Mouse (Mus musculus): Measurements from ENCODE around the gene 4930453N24Rik.

- TF ChIP-seq CEBPB (IDR thresholded peaks at IDR 0.05; ENCODE audit: low read depth) (no peak), CTCF (IDR thresholded peaks at IDR 0.05; ENCODE audit: control insufficient read depth, insufficient read depth, insufficient read length) (no peak), MAX (IDR thresholded peaks at IDR 0.05) (no peak), MYOG (IDR thresholded peaks at IDR 0.05; ENCODE audit: control insufficient read depth, extremely low read depth, insufficient read length) (no peak), USF1 (IDR thresholded peaks at IDR 0.05; ENCODE audit: low read depth) (no peak)
Measured at GRCm38 (mm10) chr16:64721542-64721941, 49.4 kb downstream of the 4930453N24Rik start.
